Mouse (Mus musculus): ENCODE data around the gene Gm10271. TPM values are rescaled to one million over a fixed set of nuclear protein-coding genes. Genes with fewer than 3 reads are reported as not detected.

Gm10271 gene
- polyA plus RNA-seq, 1 experiment from 2014 or later = not detected

GRCm38 (mm10) chr10:116932418-116932817 lies 40.0 kb downstream of the Gm10271 start:
- H3K4me3 ChIP-seq (ENCODE audit: control insufficient read depth in 1 of 2, insufficient read depth in 1 of 2, low read depth in 1 of 2, low read length in 2 of 2) = no peak overlapping the region
- H3K27ac ChIP-seq (replicated peaks in 1 of 2; ENCODE audit: control insufficient read depth in 1 of 2, insufficient read depth in 1 of 2, low read depth in 2 of 2, low read length in 2 of 2) = no peak overlapping the region
- no peak for ATAC-seq (ENCODE audit: insufficient number of reproducible peaks, insufficient read depth, low FRiP score, low read depth)
- no peak overlapping the region for H3K9ac ChIP-seq (ENCODE audit: low read length)
- WGBS = 86% methylated on average over 13 of the region's 13 CpGs
- peaks cover 72% of the 10 kb centered on the region for H3K36me3 ChIP-seq (ENCODE audit: control insufficient read depth, insufficient read depth, low read length)
- peaks cover 2 to 3% of the 10 kb centered on the region in 2 experiments; a peak in 1 of 4 replicates for H3K4me1 ChIP-seq (ENCODE audit: control insufficient read depth in 2 of 2, insufficient read depth in 2 of 2, low read length in 2 of 2)
- H3K4me2 ChIP-seq (ENCODE audit: low read length) = no peak overlapping the region
- H3K9me3 ChIP-seq (ENCODE audit: control insufficient read depth, low read length) = no peaks in the 10 kb centered on the region
- no peaks in the 10 kb centered on the region for H3K27me3 ChIP-seq (ENCODE audit: control insufficient read depth, insufficient read depth, low read length)

- Histone ChIP-seq H3K9me3 (ENCODE audit: control insufficient read depth, low read length) (no peaks in the 10 kb centered on the region), H3K9ac (ENCODE audit: low read length) (no peak overlapping the region), H3K27ac (replicated peaks in 1 of 2; ENCODE audit: control insufficient read depth in 1 of 2, insufficient read depth in 1 of 2, low read depth in 2 of 2, low read length in 2 of 2) (no peak overlapping the region), H3K4me1 (ENCODE audit: control insufficient read depth in 2 of 2, insufficient read depth in 2 of 2, low read length in 2 of 2) (peaks cover 2 to 3% of the 10 kb centered on the region in 2 experiments; a peak in 1 of 4 replicates), H3K27me3 (ENCODE audit: control insufficient read depth, insufficient read depth, low read length) (no peaks in the 10 kb centered on the region), H3K4me2 (ENCODE audit: low read length) (no peak overlapping the region), H3K4me3 (ENCODE audit: control insufficient read depth in 1 of 2, insufficient read depth in 1 of 2, low read depth in 1 of 2, low read length in 2 of 2) (no peak overlapping the region), H3K36me3 (ENCODE audit: control insufficient read depth, insufficient read depth, low read length) (peaks cover 72% of the 10 kb centered on the region)
- ATAC-seq (ENCODE audit: insufficient number of reproducible peaks, insufficient read depth, low FRiP score, low read depth) = no peak
- WGBS = 73% methylated on average over 15 of the region's 15 CpGs
Measured at GRCm38 (mm10) chr10:116931497-116932179, 40.8 kb downstream of the Gm10271 start.

GRCm38 (mm10) chr10:116930936-116931335 lies 41.5 kb downstream of the Gm10271 start:
- Histone ChIP-seq H3K4me1 (ENCODE audit: control insufficient read depth in 2 of 2, insufficient read depth in 2 of 2, low read length in 2 of 2) (peaks cover 2 to 3% of the 10 kb centered on the region in 2 experiments; a peak in 1 of 4 replicates), H3K9ac (ENCODE audit: low read length) (no peak overlapping the region), H3K27me3 (ENCODE audit: control insufficient read depth, insufficient read depth, low read length) (no peaks in the 10 kb centered on the region), H3K4me3 (ENCODE audit: control insufficient read depth in 1 of 2, insufficient read depth in 1 of 2, low read depth in 1 of 2, low read length in 2 of 2) (no peak overlapping the region), H3K4me2 (ENCODE audit: low read length) (no peak overlapping the region), H3K9me3 (ENCODE audit: control insufficient read depth, low read length) (no peaks in the 10 kb centered on the region), H3K36me3 (ENCODE audit: control insufficient read depth, insufficient read depth, low read length) (peaks cover 71% of the 10 kb centered on the region), H3K27ac (replicated peaks in 1 of 2; ENCODE audit: control insufficient read depth in 1 of 2, insufficient read depth in 1 of 2, low read depth in 2 of 2, low read length in 2 of 2) (no peak overlapping the region)
- no peak for ATAC-seq (ENCODE audit: insufficient number of reproducible peaks, insufficient read depth, low FRiP score, low read depth)
- WGBS = 46% methylated on average over 6 of the region's 7 CpGs

- peaks cover 71% of the 10 kb centered on the region for H3K36me3 ChIP-seq (ENCODE audit: control insufficient read depth, insufficient read depth, low read length)
- peaks cover 2 to 3% of the 10 kb centered on the region in 2 experiments; a peak in 1 of 4 replicates for H3K4me1 ChIP-seq (ENCODE audit: control insufficient read depth in 2 of 2, insufficient read depth in 2 of 2, low read length in 2 of 2)
- WGBS = 54% methylated on average over 7 of the region's 7 CpGs
- no peak overlapping the region for H3K4me3 ChIP-seq (ENCODE audit: control insufficient read depth in 1 of 2, insufficient read depth in 1 of 2, low read depth in 1 of 2, low read length in 2 of 2)
- H3K27me3 ChIP-seq (ENCODE audit: control insufficient read depth, insufficient read depth, low read length) = no peaks in the 10 kb centered on the region
- H3K4me2 ChIP-seq (ENCODE audit: low read length) = no peak overlapping the region
- no peak overlapping the region for H3K9ac ChIP-seq (ENCODE audit: low read length)
- no peaks in the 10 kb centered on the region for H3K9me3 ChIP-seq (ENCODE audit: control insufficient read depth, low read length)
- no peak overlapping the region for H3K27ac ChIP-seq (replicated peaks in 1 of 2; ENCODE audit: control insufficient read depth in 1 of 2, insufficient read depth in 1 of 2, low read depth in 2 of 2, low read length in 2 of 2)
- no peak for ATAC-seq (ENCODE audit: insufficient number of reproducible peaks, insufficient read depth, low FRiP score, low read depth)
Measured at GRCm38 (mm10) chr10:116930506-116930905, 41.9 kb downstream of the Gm10271 start.

- no peak overlapping the region for H3K27ac ChIP-seq (replicated peaks in 1 of 2; ENCODE audit: control insufficient read depth in 1 of 2, insufficient read depth in 1 of 2, low read depth in 2 of 2, low read length in 2 of 2)
- H3K36me3 ChIP-seq (ENCODE audit: control insufficient read depth, insufficient read depth, low read length) = peaks cover 73% of the 10 kb centered on the region
- no peak for ATAC-seq (ENCODE audit: insufficient number of reproducible peaks, insufficient read depth, low FRiP score, low read depth)
- no peaks in the 10 kb centered on the region for H3K27me3 ChIP-seq (ENCODE audit: control insufficient read depth, insufficient read depth, low read length)
- WGBS = 62% methylated on average over 3 of the region's 3 CpGs
- H3K4me3 ChIP-seq (ENCODE audit: control insufficient read depth in 1 of 2, insufficient read depth in 1 of 2, low read depth in 1 of 2, low read length in 2 of 2) = no peak overlapping the region
- no peak overlapping the region for H3K4me2 ChIP-seq (ENCODE audit: low read length)
- H3K4me1 ChIP-seq (ENCODE audit: control insufficient read depth in 2 of 2, insufficient read depth in 2 of 2, low read length in 2 of 2) = peaks cover 2 to 3% of the 10 kb centered on the region in 2 experiments; a peak in 1 of 4 replicates
- H3K9ac ChIP-seq (ENCODE audit: low read length) = no peak overlapping the region
- no peaks in the 10 kb centered on the region for H3K9me3 ChIP-seq (ENCODE audit: control insufficient read depth, low read length)
Measured at GRCm38 (mm10) chr10:116928826-116929225, 43.6 kb downstream of the Gm10271 start.

GRCm38 (mm10) chr10:116926428-116927113 lies 45.8 kb downstream of the Gm10271 start:
- H3K27me3 ChIP-seq (ENCODE audit: control insufficient read depth, insufficient read depth, low read length) = no peaks in the 10 kb centered on the region

GRCm38 (mm10) chr10:116923651-116924495 lies 48.5 kb downstream of the Gm10271 start:
- H3K36me3 ChIP-seq (ENCODE audit: control insufficient read depth, insufficient read depth, low read length) = peaks cover 86% of the 10 kb centered on the region
- 90% methylated on average over 19 of the region's 19 CpGs for WGBS
- no peak overlapping the region for H3K9ac ChIP-seq (ENCODE audit: low read length)

More at GRCm38 (mm10) chr10:116926428-116927113, 45.8 kb downstream of the Gm10271 start:
- WGBS = 91% methylated on average over 11 of the region's 11 CpGs
- Histone ChIP-seq H3K9ac (ENCODE audit: low read length) (no peak overlapping the region), H3K4me2 (ENCODE audit: low read length) (no peak overlapping the region), H3K4me3 (ENCODE audit: control insufficient read depth in 1 of 2, insufficient read depth in 1 of 2, low read depth in 1 of 2, low read length in 2 of 2) (no peak overlapping the region), H3K4me1 (ENCODE audit: control insufficient read depth in 2 of 2, insufficient read depth in 2 of 2, low read length in 2 of 2) (peaks cover under 1 to 3% of the 10 kb centered on the region in 2 experiments; a peak in 1 of 4 replicates), H3K36me3 (ENCODE audit: control insufficient read depth, insufficient read depth, low read length) (peaks cover 79% of the 10 kb centered on the region), H3K27ac (replicated peaks in 1 of 2; ENCODE audit: control insufficient read depth in 1 of 2, insufficient read depth in 1 of 2, low read depth in 2 of 2, low read length in 2 of 2) (no peak overlapping the region), H3K9me3 (ENCODE audit: control insufficient read depth, low read length) (no peaks in the 10 kb centered on the region)
- no peak for ATAC-seq (ENCODE audit: insufficient number of reproducible peaks, insufficient read depth, low FRiP score, low read depth)

More at GRCm38 (mm10) chr10:116923651-116924495, 48.5 kb downstream of the Gm10271 start:
- H3K9me3 ChIP-seq (ENCODE audit: control insufficient read depth, low read length) = no peaks in the 10 kb centered on the region
- no peak for ATAC-seq (ENCODE audit: insufficient number of reproducible peaks, insufficient read depth, low FRiP score, low read depth)
- no peak overlapping the region for H3K4me3 ChIP-seq (ENCODE audit: control insufficient read depth in 1 of 2, insufficient read depth in 1 of 2, low read depth in 1 of 2, low read length in 2 of 2)
- H3K4me2 ChIP-seq (ENCODE audit: low read length) = no peak overlapping the region
- no peaks in the 10 kb centered on the region for H3K4me1 ChIP-seq (ENCODE audit: control insufficient read depth in 2 of 2, insufficient read depth in 2 of 2, low read length in 2 of 2)
- H3K27me3 ChIP-seq (ENCODE audit: control insufficient read depth, insufficient read depth, low read length) = no peaks in the 10 kb centered on the region
- no peak overlapping the region for H3K27ac ChIP-seq (replicated peaks in 1 of 2; ENCODE audit: control insufficient read depth in 1 of 2, insufficient read depth in 1 of 2, low read depth in 2 of 2, low read length in 2 of 2)

Measured in heart, embryonic 14.5 days (tissue).